Mouse (Mus musculus): ENCODE results near the gene Mrpl18.

The Mrpl18 gene

GRCm38 (mm10) chr17:12865407-12865806 is 50.7 kb downstream of the Mrpl18 start:
- no peak for DNase-seq (ENCODE audit: low read depth, low spot score)

- no peak for DNase-seq (ENCODE audit: low read depth, low spot score)
These were observed 52.0 kb downstream of the Mrpl18 start for GRCm38 (mm10) chr17:12864111-12864510.

Measured in retina, adult 2 months (tissue).